Mouse (Mus musculus) heart, adult 2 months (tissue): Measurements from ENCODE around the gene Agbl4.

Experiments
- CTCF ChIP-seq: fragments of 200-600 bp; IDR thresholded peaks from 2 replicates; pipeline ENCODE4 v1.8.1; 2022; ENCODE audit warnings: antibody characterized with exemption, mild to moderate bottlenecking, moderate library complexity
- EP300 ChIP-seq: fragments of 200-500 bp; IDR thresholded peaks from 2 replicates; pipeline ENCODE4 v1.6.1; 2011; ENCODE audit warnings: low read depth, low read length, control low read depth; ENCODE audit not compliant: insufficient read depth
- POLR2A ChIP-seq: fragments of 200-500 bp; IDR thresholded peaks from 2 replicates; pipeline ENCODE4 v1.6.1; 2011; ENCODE audit warnings: mild to moderate bottlenecking, low read depth, low read length, control low read depth; ENCODE audit not compliant: insufficient read depth

DNA sequence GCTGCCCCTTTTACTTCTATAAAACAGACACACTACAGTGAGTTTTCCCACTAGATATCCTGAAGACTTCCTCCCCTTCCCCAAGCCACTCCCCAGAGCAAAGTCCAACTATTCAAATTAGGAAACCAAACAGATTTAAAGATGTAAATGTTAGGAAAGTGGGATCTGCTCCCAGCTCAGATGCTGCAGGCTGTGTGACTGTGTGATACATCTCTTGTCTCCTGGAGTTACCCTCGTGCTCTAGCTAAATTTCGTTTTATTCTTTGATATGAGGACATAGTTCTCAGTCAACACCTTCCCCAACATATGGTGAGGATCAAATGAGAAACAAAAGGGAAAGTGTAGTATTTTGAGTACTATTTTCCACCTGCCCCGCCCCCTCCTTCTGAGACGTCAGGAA is 1274.0 kb downstream of the Agbl4 start:
- TF ChIP-seq CTCF = no peak
- no peak for TF ChIP-seq POLR2A
- no peak for TF ChIP-seq EP300
